Mouse (Mus musculus): ENCODE data around the gene Fbxl5. TPM values are rescaled to one million over a fixed set of nuclear protein-coding genes. Genes with fewer than 3 reads are reported as not detected.

The Fbxl5 gene
- polyA plus RNA-seq, 1 experiment: 25.8 TPM

DNA sequence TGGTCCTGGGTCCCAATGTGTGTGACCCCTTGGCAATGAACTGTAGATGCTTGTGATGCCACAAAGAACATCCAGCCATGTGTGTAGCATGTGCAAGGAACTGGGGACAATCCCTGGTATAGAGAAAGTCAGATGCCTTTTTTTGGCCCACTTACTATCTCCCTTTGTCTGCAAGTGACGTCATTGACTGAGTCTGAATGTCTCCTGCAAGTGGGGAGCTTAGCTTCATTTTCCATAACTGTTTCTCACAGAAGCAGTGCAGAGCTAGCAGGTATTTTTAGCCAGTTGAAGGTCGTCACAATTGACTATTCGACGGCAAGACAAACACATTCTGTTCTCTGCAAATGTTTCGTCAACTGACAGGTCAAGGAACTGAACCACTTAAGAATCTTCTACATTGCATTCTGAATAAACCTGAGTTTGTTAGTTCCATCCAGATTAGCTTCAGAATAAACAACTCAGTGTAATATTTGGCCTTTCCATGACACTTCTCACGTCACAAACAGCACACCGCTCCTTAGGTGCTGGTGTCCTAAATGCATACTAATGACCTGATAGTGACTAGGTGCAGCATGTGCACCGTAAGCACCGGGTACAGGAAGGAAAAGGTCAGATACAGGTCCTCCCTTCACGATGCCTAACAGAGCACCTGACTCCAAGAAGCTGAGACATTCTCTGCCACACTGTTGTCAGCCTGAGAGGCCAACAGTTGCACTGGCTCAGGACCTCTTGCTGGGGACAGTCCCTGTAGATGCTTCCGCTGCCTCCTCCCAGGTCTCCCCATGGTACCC is 92.9 kb downstream of the Fbxl5 start:
- TF ChIP-seq CTCF (IDR thresholded peaks at IDR 0.05; ENCODE audit: extremely low read depth, insufficient read length, insufficient replicate concordance, low read depth, low read length): no peak
- no peak for TF ChIP-seq POLR2A (IDR thresholded peaks at IDR 0.05; ENCODE audit: low read depth, low read length)
- H3K4me1 ChIP-seq (ENCODE audit: control insufficient read depth, insufficient read depth, insufficient read length, low read length): no peaks in the 10 kb centered on the region

DNA sequence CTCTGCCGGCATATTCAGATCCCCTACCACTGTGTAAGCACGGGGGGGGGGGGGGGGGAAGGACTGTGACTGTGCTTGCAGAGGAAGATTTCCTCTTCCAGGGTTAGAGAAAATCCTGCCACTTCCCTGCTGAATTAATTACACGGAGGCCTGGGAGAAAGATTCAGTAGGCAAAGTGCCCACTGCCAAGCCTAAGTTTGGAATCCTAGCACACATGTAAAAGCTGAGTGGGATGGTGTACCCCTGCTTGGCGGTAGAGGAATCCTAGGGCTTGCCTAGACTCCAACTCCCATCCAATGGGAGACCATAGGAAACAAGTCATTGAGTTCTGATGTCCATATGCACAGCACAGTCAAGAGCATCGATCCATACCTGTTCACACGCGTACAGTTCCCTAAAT is 97.6 kb downstream of the Fbxl5 start:
- WGBS: 87% methylated on average over 7 of the region's 7 CpGs
- H3K27ac ChIP-seq (ENCODE audit: insufficient read depth, low read depth, low read length): no peak overlapping the region
- TF ChIP-seq CTCF (IDR thresholded peaks at IDR 0.05; ENCODE audit: extremely low read depth, insufficient read length, insufficient replicate concordance, low read depth, low read length): no peak
- TF ChIP-seq POLR2A (IDR thresholded peaks at IDR 0.05; ENCODE audit: low read depth, low read length): no peak
- H3K4me3 ChIP-seq (ENCODE audit: low read depth, low read length): no peak overlapping the region
- H3K36me3 ChIP-seq (ENCODE audit: control insufficient read depth, insufficient read depth, low read length): peaks cover 2% of the 10 kb centered on the region
- H3K27me3 ChIP-seq (ENCODE audit: control insufficient read depth, insufficient read depth, low read length): no peaks in the 10 kb centered on the region
- no peaks in the 10 kb centered on the region for H3K4me1 ChIP-seq (ENCODE audit: control insufficient read depth, insufficient read depth, insufficient read length, low read length)

More for the DNA sequence above, 92.9 kb downstream of the Fbxl5 start:
- H3K4me3 ChIP-seq (ENCODE audit: low read depth, low read length): no peak overlapping the region
- H3K27me3 ChIP-seq (ENCODE audit: control insufficient read depth, insufficient read depth, low read length): no peaks in the 10 kb centered on the region
- peaks cover 3% of the 10 kb centered on the region for H3K36me3 ChIP-seq (ENCODE audit: control insufficient read depth, insufficient read depth, low read length)
- H3K27ac ChIP-seq (ENCODE audit: insufficient read depth, low read depth, low read length): no peak overlapping the region
- WGBS: 80% methylated on average over 11 of the region's 11 CpGs

DNA sequence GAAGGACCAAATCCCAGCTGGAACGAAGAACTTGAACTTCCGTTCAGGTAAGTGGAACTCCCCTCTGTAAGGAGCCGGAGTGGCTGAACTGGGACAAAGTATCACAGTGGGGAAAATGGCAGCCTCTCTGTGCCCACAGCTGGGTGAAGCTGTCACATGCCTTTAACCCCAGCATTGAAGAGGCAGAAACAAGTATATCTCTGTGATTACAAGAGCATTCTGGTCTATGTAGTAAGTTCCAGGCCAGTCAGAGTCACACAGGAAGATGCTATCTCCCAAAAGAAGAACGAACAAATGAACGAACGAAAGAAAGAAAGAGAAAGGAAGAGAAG is 99.0 kb downstream of the Fbxl5 start:
- Histone ChIP-seq H3K36me3 (ENCODE audit: control insufficient read depth, insufficient read depth, low read length) (peaks cover 3% of the 10 kb centered on the region), H3K27ac (ENCODE audit: insufficient read depth, low read depth, low read length) (no peak overlapping the region), H3K27me3 (ENCODE audit: control insufficient read depth, insufficient read depth, low read length) (no peaks in the 10 kb centered on the region), H3K4me1 (ENCODE audit: control insufficient read depth, insufficient read depth, insufficient read length, low read length) (no peaks in the 10 kb centered on the region), H3K4me3 (ENCODE audit: low read depth, low read length) (no peak overlapping the region)
- WGBS: 96% methylated on average over 6 of the region's 6 CpGs
- TF ChIP-seq POLR2A (IDR thresholded peaks at IDR 0.05; ENCODE audit: low read depth, low read length) (no peak), CTCF (IDR thresholded peaks at IDR 0.05; ENCODE audit: extremely low read depth, insufficient read length, insufficient replicate concordance, low read depth, low read length) (no peak)

DNA sequence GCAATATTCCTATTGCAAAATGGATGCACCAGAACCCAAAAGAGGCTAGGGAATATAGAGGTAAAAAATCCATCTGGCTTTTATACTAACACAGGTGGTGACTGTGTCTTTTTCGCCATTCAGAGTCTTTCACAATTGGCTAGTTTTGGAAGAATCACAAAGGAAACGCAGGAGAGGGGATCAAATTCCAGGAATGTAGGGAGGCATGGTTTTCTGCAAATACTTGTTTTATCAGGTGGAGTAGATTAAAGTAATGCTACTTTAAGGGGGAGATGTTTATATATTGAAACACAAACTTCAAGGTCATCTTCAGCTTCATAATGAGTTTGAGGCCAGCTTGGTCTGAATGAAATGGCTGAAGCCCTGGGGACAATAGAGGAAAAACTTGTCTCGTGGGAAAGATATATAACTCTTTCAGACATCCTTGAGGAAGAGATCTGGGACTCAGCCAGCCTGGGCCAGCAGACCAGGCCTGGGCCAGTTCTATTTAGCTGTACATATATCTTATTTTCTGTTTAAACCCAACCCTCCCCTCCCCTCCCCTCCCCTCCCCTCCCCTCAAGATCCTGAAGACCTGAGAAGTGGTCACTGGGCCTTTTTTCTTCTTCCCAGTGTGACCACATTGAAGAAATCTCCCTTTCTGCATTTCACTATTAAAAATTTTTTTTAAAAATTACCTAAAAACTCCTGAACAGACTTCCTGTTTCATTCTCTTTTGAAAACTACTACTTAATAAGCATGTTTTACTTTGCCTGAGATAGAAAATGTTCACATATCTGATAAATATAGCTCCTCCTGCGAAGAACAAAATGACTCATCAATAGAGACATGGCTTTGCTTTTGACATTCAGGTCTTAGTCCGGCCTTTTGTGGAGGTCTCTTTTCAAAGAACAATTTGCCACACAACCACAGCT is 99.6 kb downstream of the Fbxl5 start:
- no peaks in the 10 kb centered on the region for H3K27me3 ChIP-seq (ENCODE audit: control insufficient read depth, insufficient read depth, low read length)
- H3K27ac ChIP-seq (ENCODE audit: insufficient read depth, low read depth, low read length): no peak overlapping the region
- H3K4me1 ChIP-seq (ENCODE audit: control insufficient read depth, insufficient read depth, insufficient read length, low read length): no peaks in the 10 kb centered on the region
- 81% methylated on average over 5 of the region's 5 CpGs for WGBS
- H3K36me3 ChIP-seq (ENCODE audit: control insufficient read depth, insufficient read depth, low read length): peaks cover 3% of the 10 kb centered on the region
- no peak overlapping the region for H3K4me3 ChIP-seq (ENCODE audit: low read depth, low read length)
- TF ChIP-seq CTCF (IDR thresholded peaks at IDR 0.05; ENCODE audit: extremely low read depth, insufficient read length, insufficient replicate concordance, low read depth, low read length) (no peak), POLR2A (IDR thresholded peaks at IDR 0.05; ENCODE audit: low read depth, low read length) (no peak)

DNA sequence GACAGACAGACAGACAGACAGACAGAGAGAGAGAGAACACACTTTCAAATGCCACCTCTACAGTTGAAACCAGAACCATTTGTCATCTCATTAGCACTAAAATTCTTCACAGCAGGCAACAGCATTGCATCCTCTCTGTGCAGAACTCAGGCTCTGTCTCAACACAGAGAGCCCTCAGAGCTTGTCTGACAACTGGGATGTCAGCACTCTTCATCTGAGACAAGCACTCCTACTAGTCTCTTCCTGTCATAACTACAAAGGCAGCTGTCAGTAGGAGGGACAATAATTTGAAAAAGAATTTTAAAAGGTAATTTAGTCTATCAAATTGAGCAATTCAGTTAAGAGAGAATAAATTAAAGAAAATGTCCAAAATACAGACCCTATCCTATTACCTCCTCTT is 122.2 kb downstream of the Fbxl5 start:
- Histone ChIP-seq H3K36me3 (ENCODE audit: control insufficient read depth, insufficient read depth, low read length) (peaks cover 6% of the 10 kb centered on the region; the same call in 1 of the 2 replicates), H3K27me3 (ENCODE audit: control insufficient read depth, insufficient read depth, low read length) (no peaks in the 10 kb centered on the region), H3K27ac (ENCODE audit: insufficient read depth, low read depth, low read length) (no peak overlapping the region), H3K4me3 (ENCODE audit: low read depth, low read length) (no peak overlapping the region), H3K4me1 (ENCODE audit: control insufficient read depth, insufficient read depth, insufficient read length, low read length) (no peaks in the 10 kb centered on the region)
- TF ChIP-seq POLR2A (IDR thresholded peaks at IDR 0.05; ENCODE audit: low read depth, low read length) (no peak), CTCF (IDR thresholded peaks at IDR 0.05; ENCODE audit: extremely low read depth, insufficient read length, insufficient replicate concordance, low read depth, low read length) (no peak)

DNA sequence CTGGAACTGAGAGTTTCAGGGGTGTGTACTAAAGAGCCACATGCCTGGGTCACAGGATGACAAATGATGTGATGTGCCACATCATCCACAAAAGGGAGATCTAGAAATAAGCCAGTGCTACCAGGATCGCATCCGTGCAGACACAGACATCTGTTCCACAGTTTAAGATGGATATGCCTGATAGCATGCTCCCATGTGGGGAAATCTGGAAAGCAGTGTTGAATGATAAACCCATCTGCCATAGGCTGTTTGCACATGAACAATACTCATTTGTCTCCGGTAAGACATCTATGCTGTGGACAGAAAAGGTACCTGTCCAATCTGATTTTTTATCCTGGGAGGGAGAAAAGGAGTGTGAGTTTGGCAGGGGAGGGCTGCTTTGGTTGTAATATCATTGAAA is 124.3 kb downstream of the Fbxl5 start:
- H3K27ac ChIP-seq (ENCODE audit: insufficient read depth, low read depth, low read length): no peak overlapping the region
- no peaks in the 10 kb centered on the region for H3K27me3 ChIP-seq (ENCODE audit: control insufficient read depth, insufficient read depth, low read length)
- H3K36me3 ChIP-seq (ENCODE audit: control insufficient read depth, insufficient read depth, low read length): peaks cover 2% of the 10 kb centered on the region; the same call in 1 of the 2 replicates
- no peak overlapping the region for H3K4me3 ChIP-seq (ENCODE audit: low read depth, low read length)
- no peaks in the 10 kb centered on the region for H3K4me1 ChIP-seq (ENCODE audit: control insufficient read depth, insufficient read depth, insufficient read length, low read length)
- TF ChIP-seq POLR2A (IDR thresholded peaks at IDR 0.05; ENCODE audit: low read depth, low read length): no peak
- no peak for TF ChIP-seq CTCF (IDR thresholded peaks at IDR 0.05; ENCODE audit: extremely low read depth, insufficient read length, insufficient replicate concordance, low read depth, low read length)
- 93% methylated on average over 3 of the region's 3 CpGs for WGBS

Other genes starting within 250 kb of the Fbxl5 start
- gene Cc2d2a, start 159.3 kb downstream of the Fbxl5 start, polyA plus RNA-seq (2012; rRNA removed): 0.28 and 0.46 TPM in 2 replicates
- gene Bst1, start 2.8 kb downstream of the Fbxl5 start, polyA plus RNA-seq (2012; rRNA removed): 25.9 and 87.8 TPM in 2 replicates
- 12.4 and 17.6 TPM in 2 replicates for gene Cd38, start 46.9 kb upstream of the Fbxl5 start, polyA plus RNA-seq (2012; rRNA removed)
- not detected in 2 replicates for gene Gm7879, start 91.5 kb upstream of the Fbxl5 start, polyA plus RNA-seq (2012; rRNA removed)
- 3.1 and 8.9 TPM in 2 replicates for gene Fgfbp1, start 160.1 kb upstream of the Fbxl5 start, polyA plus RNA-seq (2012; rRNA removed)

Data from small intestine, adult 2 months (tissue).